9 mouse cellular contexts compared by ENCODE assay signal in the genomic region with DNA sequence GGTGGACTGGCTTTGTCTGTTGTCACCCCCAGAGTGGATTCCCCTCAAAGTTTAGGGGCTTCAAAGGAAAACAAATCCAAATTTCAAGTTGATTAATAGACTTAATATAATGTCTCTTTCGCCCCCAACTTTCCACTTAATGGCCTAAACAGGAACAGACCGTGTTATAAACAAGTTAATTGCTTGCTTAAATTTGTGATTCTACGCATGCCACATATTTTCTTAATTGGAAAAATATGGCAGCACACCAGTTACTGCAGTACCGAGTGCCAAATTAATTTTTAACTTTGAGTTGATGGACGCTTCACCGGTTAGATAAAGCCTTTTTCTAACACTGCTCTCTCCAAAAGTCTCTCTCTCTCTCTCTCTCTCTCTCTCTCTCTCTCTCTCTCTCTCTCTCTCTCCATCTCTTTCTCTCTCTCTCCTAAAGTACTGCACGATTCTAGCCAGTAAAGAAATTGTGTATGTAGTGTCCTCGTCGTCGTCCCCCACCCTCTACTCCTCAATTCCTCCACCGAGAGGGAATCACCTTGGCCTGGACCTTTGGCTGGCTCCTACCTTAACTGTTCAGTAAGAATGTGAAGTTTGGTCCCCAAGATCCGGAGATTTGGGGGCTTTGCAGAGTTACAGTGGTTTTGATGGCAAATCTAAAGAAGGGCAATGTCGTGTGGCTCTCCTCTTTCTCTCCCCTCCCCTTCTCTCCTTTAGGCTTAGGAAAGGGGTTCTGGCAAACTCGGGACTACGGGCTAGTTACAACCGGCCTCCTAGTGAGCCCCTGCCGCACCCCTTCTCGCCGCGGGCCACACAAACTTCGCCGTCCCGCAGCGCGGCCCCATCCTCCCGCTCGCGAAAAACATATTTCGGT. TPM values are rescaled to one million over a fixed set of nuclear protein-coding genes. Genes with fewer than 3 reads are reported as not detected.
A peak's percentile ranks its signal among the peaks of the same experiment; 100 is the strongest.
DNase-seq lines count a peak whose midpoint lies in the region; ATAC-seq lines count a peak whose summit lies in the region.
"Had no signal": no experiment of that assay in that cellular context is flagged by ENCODE, and none has a peak within 500 bp of the region (broad histone marks: within the 10 kb centered on the region; RNA-seq: fewer than 3 reads in every experiment).

No protein-coding gene starts in this region.

- intact Hi-C loops in left cerebral cortex, postnatal 4 days (cut with DNase I), result no loop called here

- peak overlapping the region; percentile 54 for H3K9ac ChIP-seq in embryonic facial prominence, embryonic 11.5 days (replicated peaks; ENCODE audit: low read length)
- no peak overlapping the region for H3K9ac ChIP-seq in intestine, embryonic 14.5 days (ENCODE audit: low read length)

- peak; percentile 23 for DNase-seq in kidney, adult 18-20 months
- DNase-seq in kidney, postnatal 25 days, result no peak
- DNase-seq in embryonic facial prominence, embryonic 11.5 days (ENCODE audit: low spot score), result no peak
- DNase-seq in intestine, embryonic 14.5 days (ENCODE audit: low spot score), result peak; percentile 64
- DNase-seq in naive thymus-derived CD4-positive, alpha-beta T cell, adult 2 months (ENCODE audit: low read depth), result peak; percentile 33
- DNase-seq in left cerebral cortex, postnatal 4 days, result no peak
- no peak for DNase-seq in spleen, postnatal 36 days (ENCODE audit: low spot score in 2 of 2)
- no peak for DNase-seq in left cerebral cortex, adult 8-10 months (ENCODE audit: low spot score in 2 of 2)

- H3K36me3 ChIP-seq in embryonic facial prominence, embryonic 11.5 days (replicated peaks; ENCODE audit: control insufficient read depth, insufficient read depth, low read depth, low read length), result no peaks in the 10 kb centered on the region
- no peaks in the 10 kb centered on the region for H3K36me3 ChIP-seq in intestine, embryonic 14.5 days (ENCODE audit: control insufficient read depth, insufficient read depth, low read length)

- no peaks in the 10 kb centered on the region; the same call in 1 of the 2 replicates for H3K4me1 ChIP-seq in embryonic facial prominence, embryonic 11.5 days (ENCODE audit: control insufficient read depth, insufficient read depth, low read length)
- H3K4me1 ChIP-seq in intestine, embryonic 14.5 days (replicated peaks; ENCODE audit: control insufficient read depth, insufficient read depth, low read length), result peaks cover 5% of the 10 kb centered on the region; the same call in 1 of the 2 replicates

- peak overlapping the region; percentile 56 for H3K4me3 ChIP-seq in embryonic facial prominence, embryonic 11.5 days (ENCODE audit: low read depth, low read length)
- H3K4me3 ChIP-seq in intestine, embryonic 14.5 days (ENCODE audit: low read depth, low read length), result peak overlapping the region; percentile 45

- under 1% methylated on average over 29 of the region's 29 CpGs for WGBS in embryonic facial prominence, embryonic 11.5 days
- WGBS in intestine, embryonic 14.5 days, result 2% methylated on average over 29 of the region's 29 CpGs

- no peaks in the 10 kb centered on the region for H3K9me3 ChIP-seq in embryonic facial prominence, embryonic 11.5 days (replicated peaks; ENCODE audit: control insufficient read depth, low read length)
- H3K9me3 ChIP-seq in intestine, embryonic 14.5 days (ENCODE audit: control insufficient read depth, low read length), result no peaks in the 10 kb centered on the region

- peak overlapping the region; percentile 68 for H3K4me2 ChIP-seq in embryonic facial prominence, embryonic 11.5 days (ENCODE audit: low read depth, low read length)
- peak overlapping the region; percentile 77 for H3K4me2 ChIP-seq in intestine, embryonic 14.5 days (ENCODE audit: low read length)

- no peak for ATAC-seq in embryonic facial prominence, embryonic 11.5 days (replicated peaks; ENCODE audit: insufficient number of reproducible peaks, low FRiP score, low TSS enrichment, low read depth)
- no peak for ATAC-seq in intestine, embryonic 14.5 days (replicated peaks; ENCODE audit: low FRiP score, low TSS enrichment, low read depth)

- peak overlapping the region; percentile 72 for H3K27ac ChIP-seq in embryonic facial prominence, embryonic 11.5 days (replicated peaks; ENCODE audit: low read depth, low read length)
- no peak overlapping the region for H3K27ac ChIP-seq in intestine, embryonic 14.5 days (ENCODE audit: low read depth)

- peaks cover 7% of the 10 kb centered on the region for H3K27me3 ChIP-seq in embryonic facial prominence, embryonic 11.5 days (ENCODE audit: control insufficient read depth, insufficient read depth, low read length)
- H3K27me3 ChIP-seq in intestine, embryonic 14.5 days (replicated peaks; ENCODE audit: control insufficient read depth, insufficient read depth, low read length), result peaks cover 95% of the 10 kb centered on the region

RNA-seq across cellular contexts. Expression of gene Rsrc1, which starts 0.8 kb away (rescaled TPM):
- polyA plus RNA-seq in embryonic facial prominence, embryonic 11.5 days (2014; fragmentation: Nextera tagmentation; extraction: Ambion mirVana), result 52.5 and 54.8 TPM in 2 replicates
- polyA plus RNA-seq in intestine, embryonic 14.5 days (2014; fragmentation: Nextera tagmentation; extraction: Ambion mirVana), result 32.7 and 36.0 TPM in 2 replicates
- total RNA-seq in left cerebral cortex, postnatal 4 days (2021), result 10 to 100 TPM; 30.2 to 31.4 TPM
- 10 to 100 TPM; 42.2 to 45.5 (median 42.7) TPM for total RNA-seq in left cerebral cortex, adult 8-10 months (2022)

RNA-seq across cellular contexts. Expression of gene Shox2, which starts 1.2 kb away (rescaled TPM):
- polyA plus RNA-seq in embryonic facial prominence, embryonic 11.5 days (2014; fragmentation: Nextera tagmentation; extraction: Ambion mirVana), result 19.3 and 20.7 TPM in 2 replicates
- 0.16 TPM in 1 of 2 replicates, not detected in the other for polyA plus RNA-seq in intestine, embryonic 14.5 days (2014; fragmentation: Nextera tagmentation; extraction: Ambion mirVana)
- total RNA-seq in left cerebral cortex, postnatal 4 days (2021), result under 1 TPM in 1 of 2 experiments, not detected in 1; 0.76 TPM
- total RNA-seq in left cerebral cortex, adult 8-10 months (2022), result 1 to 10 TPM in 2 of 4 experiments, under 1 TPM in 2; 0.16 to 5.8 (median 1.3) TPM
- total RNA-seq: hematopoietic stem cell, adult 5-6 weeks had no signal

Comparison
In these comparisons a context has a peak if more than half of its experiments do, and no peak if none do; other contexts are left out.
1. DNase-seq: peak in kidney, adult 18-20 months (single experiment), intestine, embryonic 14.5 days (single experiment) and naive thymus-derived CD4-positive, alpha-beta T cell, adult 2 months (single experiment); none in kidney, postnatal 25 days (0 of 2), embryonic facial prominence, embryonic 11.5 days (single experiment), left cerebral cortex, postnatal 4 days (single experiment), spleen, postnatal 36 days (0 of 2) and left cerebral cortex, adult 8-10 months (0 of 2).